Mouse (Mus musculus) retina, embryonic 14.5 days (tissue): Measurements from ENCODE around the gene Faim.

ENCODE experiments used
- DNase-seq: peaks from one replicate; pipeline ENCODE4 v3.0.0-alpha.2; 2015; ENCODE audit warnings: low spot score

The Faim gene

DNA sequence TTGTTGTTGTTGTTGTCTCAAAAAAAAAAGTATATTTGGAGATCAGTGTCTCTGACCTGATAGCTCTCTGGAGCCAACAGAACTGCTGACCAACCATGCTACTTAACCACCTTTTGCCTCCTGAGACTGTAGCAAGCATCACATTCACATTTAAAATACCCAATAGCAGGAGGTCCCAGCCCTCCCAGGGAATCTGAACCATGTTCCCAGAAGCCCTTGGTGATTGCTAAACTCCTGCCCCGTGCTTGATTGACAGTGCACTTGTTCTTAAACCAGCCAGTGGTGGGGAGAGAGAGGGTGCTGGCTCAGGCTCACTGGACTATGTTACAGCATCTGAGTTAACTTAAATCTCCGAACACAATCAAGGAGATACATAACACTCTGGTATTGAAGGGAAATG, 11.3 kb upstream of the Faim start:
- DNase-seq = no peak

DNA sequence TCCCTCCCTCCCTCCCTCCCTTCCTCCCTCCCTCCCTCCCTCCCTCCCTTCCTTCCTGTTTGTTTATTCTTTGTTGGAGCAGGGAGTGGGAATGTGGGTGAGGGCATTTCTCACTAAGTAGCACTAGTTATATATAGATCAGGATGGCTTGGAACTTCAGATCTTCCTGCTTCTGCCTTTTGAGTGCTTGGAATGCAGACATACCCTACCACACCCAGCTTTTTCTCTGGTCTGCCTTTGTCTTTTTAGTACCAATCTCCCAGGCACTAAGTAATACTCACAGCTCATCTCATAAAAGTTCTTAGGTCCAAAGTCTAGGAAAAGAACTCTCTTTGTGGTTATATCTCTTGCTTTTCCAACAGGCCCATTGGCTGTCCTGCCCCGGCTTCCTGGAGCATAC, 10.1 kb upstream of the Faim start:
- DNase-seq = no peak

DNA sequence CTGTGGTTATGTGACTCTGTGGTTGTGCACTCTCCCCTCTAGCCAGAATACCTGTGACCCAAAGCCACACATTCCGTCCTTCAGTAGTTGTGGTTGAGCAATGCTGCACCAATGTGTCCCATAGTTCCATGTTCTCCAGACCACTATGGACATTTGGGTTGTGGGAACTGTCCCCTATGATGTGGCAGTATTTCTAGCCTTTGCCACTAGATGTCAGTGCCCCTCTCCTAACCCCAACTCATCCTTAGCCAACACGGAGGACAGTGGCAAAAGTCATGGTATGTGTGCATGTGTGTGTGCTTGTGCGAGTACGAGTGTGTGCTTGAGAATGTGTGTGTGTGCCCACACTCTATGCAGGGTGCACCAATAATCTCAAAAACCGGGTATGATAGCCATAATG, 9.7 kb upstream of the Faim start:
- peak; percentile 59 for DNase-seq

DNA sequence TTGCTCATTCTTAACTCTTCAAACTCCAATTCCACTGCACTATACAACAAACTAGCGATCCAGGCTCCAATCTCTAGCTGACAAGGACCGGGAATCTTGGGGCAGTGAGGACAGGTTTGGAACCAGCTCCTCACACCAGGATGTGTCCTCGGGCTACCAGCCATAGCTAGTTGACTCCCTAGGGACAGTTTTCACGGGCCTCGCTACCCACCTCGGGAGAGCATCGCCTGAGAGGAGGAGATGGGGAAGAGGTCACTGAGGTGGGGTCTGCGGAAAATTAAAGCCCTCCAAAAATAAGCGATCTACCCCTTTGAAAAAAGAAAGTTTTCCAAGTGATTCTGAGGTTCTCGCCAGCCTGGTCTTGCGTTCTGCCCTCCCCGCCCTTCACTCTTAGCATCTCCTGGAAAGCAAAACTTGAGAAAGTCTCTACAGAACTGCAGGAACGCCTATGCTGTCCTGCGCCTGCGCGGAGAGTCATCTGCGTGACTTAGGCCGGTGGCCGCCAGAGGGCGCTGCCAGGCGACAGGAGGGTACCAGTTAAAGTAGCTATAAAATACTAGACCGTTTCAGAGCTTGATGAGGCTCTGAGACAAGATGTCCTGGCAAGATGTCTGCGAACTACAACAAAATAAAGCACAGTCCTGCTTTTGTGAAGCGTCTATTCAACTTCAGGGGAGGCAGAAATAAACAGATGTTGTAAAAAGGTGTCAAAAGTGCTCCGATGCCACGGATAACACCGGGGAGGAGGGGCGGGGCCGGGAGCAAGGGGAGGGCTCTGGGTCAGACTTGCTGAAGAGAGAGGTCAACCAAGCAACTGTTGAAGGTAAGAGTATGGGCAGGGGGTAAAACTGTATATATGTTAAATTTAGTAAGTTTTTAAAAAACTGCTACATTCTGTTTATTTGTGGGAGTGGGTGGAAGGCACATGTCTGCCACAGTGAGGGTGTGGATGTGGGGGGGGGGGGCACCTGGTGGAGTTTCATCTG, 6.4 kb upstream of the Faim start:
- peak; percentile 91 for DNase-seq

DNA sequence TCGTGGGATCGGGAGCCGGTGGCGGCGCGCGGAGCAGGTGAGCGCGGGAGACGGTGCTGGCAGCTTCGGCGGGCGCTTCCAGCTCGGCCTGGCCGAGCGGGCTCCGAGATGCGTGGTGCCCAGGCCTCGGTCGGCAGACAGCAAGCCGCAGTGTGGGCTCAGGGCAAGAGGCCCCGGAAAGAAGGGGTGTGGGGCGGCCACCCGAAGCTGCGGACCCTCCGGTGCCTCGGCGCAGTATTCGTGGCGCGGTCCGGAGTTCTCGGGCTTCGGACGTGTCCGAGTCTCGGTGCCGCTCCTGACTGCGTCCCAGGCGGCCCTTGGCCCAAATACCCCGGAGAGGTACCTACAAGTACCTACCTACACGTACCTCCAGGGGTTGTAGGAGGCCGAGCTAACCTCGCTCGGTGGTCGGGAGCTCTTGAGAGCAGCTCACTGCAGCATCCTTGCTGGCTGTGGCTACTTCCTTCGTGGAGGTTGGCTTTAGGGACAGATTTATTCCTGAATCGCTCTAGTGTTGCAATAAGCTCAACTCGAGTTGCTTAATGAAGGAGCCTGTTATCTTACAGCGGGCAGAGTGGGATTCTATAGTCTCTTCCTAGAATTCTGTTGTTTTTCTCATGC, 413 bp downstream of the Faim start:
- DNase-seq = peak; percentile 41

DNA sequence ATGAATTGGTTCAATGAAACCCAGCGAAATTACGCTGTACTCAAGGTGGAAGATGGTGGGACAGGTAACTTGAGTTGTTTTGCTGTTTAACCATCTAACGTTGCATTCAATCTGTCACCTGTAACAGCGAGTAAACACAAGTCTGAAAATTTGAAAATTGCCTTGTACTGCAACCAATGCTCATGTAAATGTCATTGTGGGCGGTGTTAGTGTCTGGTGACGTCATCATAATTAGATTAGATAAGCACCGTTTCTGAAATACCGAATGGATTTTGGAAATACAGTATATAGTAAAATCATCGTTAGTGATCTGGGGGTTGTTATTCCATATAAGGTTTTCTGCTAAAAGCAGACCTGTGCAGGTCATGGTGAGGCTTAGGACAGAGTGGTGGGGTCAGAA, 958 bp downstream of the Faim start:
- DNase-seq = no peak

DNA sequence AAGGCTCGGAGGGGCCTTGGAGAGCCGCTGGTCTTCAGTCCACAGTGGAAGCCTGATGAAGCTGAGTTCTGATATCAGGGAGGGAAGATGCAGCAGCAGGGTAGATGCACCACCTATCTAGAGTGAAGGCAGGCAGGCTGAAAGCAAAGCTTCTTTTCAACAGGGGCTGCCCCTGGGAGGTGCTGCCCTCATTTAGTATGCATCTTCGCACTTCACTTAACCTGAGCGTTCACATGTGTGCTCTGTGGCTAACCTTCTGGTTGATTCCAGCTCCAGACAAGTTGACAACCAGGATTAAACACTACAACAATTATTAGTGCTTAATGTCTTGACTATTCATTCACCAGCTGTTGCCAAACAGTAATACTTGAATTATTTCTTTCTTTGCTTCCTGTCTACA, 7.9 kb downstream of the Faim start:
- DNase-seq = no peak

DNA sequence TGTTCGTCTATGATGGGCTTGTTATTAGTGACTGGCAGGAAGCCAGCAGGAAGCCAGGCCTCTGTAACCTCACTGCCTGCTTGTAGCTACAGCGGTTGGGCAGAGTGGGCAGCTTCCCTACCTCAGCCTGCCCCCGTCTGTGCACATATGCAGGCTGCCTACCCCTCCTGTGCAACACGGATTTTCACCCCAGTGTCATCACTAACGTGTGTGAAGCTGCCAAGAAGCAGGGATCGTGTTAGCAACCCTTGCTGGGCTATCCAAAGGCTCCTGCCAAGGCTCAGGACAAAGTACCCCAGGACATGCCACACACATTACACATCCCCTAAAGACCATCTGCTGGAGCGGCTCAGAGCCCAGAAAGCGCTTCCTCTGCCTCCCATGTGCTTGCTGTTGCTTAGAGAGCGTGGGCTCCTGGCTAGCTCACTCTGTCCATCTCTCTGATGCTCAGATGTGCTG, 13.7 kb downstream of the Faim start:
- no peak for DNase-seq

DNA sequence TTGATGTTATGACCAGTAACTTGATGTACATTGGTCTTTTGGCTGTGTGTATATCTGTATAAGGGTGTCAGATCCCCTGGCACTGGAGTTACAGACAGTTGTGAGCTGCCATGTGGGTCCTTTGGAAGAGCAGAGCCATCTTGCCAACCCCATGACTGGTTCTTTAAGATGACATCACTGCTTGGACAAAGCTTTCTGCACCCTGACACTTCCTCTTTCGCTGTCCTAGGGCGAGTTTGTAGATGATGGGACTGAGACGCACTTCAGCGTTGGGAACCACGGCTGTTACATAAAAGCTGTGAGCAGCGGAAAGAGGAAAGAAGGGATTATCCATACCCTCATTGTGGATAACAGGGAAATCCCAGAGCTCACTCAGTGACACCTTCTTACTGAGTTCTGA, 15.2 kb downstream of the Faim start:
- DNase-seq = no peak

DNA sequence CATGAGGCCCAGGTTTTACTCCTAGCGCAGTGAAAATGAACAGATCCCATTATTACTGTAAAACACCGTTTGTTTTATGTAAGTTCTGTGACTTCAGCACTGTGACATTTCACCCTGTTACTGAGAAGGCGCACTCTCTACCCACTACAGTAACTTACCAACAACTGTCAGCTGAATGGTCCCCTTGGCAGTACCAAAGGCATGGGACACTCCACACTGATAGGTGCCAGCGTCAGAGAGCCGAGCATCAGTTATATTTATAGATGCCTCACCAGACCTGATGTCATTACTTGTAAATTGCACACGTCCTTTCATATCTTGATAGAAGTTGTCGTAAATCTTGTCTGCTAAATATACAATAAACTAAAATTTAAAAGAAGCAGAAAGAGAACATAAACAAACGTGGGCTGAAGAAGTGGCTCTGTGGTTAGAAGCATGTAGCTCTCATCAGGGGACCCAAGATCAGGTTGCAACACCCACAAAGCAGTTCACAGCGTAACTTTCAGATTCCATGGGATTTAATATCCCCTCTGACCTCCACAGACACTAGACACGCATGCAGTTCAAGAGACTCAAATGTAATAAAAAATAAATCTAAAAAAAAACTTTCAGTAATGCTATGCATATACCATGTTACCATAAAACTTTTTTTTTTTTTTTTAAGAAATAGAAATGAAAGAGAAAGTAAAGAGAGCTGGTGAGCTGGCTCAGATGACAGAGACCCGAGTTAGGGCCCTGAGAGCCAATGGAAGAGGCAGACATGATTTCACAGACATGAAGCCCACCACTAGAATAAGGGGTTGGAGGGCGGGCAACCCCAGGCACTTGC, 23.1 kb downstream of the Faim start:
- no peak for DNase-seq

DNA sequence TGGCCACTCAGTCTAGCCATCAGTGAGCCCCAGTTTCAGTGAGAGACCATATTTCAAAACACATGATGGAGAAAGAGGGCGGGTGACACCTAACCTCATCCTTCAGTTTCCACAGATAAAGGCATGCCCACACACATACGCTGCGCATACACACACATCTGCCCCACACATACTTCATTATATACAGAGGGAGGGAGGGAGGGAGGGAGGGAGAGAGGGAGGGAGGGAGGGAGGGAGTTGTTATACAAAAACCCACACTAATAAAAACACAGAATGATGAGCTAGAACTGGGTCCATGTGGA, 23.7 kb downstream of the Faim start:
- no peak for DNase-seq

DNA sequence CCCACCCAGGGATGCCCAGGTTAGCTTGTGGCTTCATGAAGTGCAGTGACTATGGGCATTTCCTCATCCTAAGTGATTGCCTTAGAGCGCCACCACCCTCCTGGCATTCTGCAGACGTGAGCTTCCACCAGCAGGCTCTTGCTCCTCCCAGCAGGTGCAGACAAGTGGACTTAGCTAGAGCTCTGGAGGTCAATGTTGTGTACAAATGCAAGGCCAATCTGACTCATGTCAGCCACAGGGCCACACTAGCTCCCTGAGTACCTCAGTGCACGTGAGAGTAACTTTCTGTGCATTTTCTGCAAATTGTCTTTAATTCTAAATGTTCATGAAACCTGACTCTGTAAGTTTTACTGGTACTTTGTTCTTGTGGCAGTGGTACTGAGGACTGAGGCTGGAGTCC, 30.1 kb downstream of the Faim start:
- no peak for DNase-seq

DNA sequence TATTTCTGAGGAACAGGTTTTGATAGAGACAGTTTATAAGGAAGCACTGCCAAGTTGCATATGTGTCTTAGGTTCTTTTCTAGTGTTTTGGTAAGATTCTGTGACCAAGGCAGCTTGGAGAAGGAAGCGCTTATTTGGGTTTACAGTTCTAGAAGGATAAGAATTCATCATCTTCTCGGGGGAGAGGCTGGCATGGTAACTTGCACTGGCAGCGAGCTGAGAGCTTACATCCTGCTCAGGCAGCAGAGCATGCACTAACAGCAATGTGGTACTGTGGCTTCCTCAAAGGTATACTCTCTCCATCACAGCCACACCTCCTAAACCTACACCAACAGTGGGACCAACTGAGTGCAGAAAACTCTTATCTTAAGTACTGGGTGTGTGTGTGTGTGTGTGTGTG, 30.6 kb downstream of the Faim start:
- DNase-seq = no peak

DNA sequence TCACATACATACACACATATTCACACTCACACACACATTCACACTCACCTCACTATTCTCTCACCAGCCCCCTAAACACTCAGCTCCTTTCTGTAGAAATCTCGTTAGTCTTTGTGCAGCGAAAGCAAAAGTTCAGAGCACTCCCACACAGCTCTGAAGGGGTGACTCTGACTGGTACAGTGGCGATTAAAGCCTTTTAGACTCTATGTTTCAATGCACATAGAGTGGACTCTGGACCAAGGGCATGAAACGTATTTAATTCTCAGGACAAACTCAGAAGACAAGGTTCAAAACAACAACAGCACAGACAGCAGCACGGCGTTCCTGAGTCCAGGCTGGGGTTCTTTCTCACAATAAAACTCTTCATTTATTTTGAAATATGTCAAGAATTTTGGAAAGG, 31.5 kb downstream of the Faim start:
- DNase-seq = no peak

DNA sequence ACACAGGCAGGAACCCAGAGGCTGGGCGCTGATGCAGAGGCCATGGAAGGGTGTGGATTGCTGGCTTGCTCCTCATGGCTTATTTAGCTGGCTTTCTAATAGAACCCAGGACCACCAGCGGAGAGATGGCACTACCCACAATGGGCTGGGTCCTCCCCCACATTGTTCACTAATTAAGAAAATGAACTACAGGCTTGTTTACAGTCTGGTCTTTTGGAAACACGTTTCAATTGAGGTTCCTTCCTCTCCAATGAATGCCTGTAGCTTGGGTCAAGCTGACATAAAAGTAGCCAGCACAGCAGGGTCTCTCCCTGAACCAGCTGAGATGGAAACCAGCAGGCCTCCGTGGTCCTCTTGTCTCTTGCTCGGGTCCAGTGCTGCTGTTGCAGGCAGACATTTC, 35.0 kb downstream of the Faim start:
- DNase-seq = peak; percentile 75

DNA sequence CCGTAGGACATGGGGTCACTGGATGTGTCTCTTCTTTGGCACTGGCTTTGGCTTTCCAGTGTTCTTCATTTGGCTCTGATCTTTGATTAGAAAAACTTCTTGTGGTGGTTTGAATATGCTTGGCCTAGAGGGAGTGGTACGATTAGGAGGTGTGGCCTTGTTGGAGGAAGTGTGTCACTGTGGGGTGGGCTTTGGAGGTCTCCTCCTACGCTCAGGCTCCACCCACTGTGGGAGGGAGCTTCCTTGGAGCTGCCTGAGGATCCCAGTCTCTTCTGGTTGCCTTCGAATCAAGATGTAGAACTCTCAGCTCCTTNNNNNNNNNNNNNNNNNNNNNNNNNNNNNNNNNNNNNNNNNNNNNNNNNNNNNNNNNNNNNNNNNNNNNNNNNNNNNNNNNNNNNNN, 35.6 kb downstream of the Faim start:
- DNase-seq = peak; percentile 35

DNA sequence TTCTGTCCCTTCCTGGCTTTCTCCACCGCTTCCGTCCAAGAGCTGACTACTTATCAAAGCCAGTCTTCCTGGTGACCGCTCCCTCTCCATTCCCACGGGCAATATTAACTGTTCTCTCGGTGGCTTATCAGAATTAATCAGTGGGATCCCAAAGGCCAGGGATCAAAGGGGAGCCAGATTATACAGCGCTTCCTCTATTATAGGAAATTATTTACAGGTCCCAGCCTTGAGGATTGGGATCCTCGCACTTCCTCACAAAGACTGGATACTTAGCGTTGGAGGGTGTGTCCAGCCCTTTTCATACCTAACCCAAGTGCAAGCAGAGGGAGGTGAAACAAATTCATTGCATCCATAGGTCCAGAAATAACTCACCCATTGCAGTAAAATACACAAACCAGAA, 45.9 kb downstream of the Faim start:
- DNase-seq = no peak

DNA sequence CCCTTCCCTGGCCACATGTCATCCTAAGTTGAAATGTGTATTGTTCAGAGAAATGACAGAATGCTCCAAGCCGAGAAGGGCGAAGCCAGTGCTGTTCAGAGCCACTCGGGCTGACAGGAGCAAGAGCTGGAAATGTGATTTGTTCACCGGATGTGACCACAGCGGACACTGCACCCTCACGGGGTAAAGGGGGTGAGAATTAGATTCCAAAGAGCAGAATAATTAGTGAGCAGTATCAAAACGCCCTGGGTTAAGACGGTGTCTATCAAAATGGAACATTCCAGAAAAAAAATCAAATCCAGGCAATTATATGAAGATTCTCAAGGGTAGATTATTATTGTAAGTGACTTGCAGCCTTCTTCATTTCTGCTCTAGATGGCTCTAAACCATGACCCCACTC, 47.9 kb downstream of the Faim start:
- no peak for DNase-seq

DNA sequence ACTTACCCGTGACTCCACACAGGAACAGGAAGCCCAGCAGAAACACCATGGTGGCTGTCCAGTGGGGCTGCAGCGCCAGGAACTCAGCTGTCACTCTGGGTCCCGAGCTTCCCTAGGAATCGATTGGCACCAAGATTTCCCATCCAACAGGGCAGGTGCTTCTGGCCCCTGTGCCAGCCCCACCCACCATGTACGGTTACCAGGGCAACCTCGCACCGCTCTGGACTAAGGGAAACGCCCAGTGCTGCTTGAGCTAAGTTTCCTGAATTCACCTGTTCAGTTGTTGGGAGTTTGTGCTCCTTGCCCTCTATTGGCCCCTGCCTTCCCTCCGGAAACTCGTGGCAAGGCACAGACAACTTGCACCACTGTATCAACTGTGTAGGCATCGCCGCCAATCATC, 49.4 kb downstream of the Faim start, which contains the start of gene Gm1123:
Gene Gm1123, minus strand, starts transcription at position 141 of the 400 bp plus-strand sequence.
- DNase-seq = no peak

DNA sequence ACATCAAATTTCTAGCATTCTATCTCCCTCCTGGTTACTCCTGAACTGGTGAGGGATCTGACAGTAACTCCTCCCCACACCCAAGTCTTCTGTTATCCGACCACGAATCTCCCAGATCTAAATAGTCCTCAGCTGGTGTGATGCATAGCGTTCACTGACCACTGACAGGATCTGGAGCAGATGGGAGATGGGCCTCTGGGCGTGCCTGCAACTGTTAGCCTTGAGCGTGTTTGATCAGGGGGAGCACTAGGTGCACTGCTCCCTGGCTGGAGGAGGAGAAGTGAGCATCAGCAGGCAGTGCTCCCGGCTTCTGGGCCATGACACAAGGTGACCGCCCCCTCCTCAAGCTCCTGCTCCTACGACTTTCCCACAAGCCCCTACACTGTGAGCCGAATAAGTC, 55.8 kb downstream of the Faim start:
- DNase-seq = no peak

DNA sequence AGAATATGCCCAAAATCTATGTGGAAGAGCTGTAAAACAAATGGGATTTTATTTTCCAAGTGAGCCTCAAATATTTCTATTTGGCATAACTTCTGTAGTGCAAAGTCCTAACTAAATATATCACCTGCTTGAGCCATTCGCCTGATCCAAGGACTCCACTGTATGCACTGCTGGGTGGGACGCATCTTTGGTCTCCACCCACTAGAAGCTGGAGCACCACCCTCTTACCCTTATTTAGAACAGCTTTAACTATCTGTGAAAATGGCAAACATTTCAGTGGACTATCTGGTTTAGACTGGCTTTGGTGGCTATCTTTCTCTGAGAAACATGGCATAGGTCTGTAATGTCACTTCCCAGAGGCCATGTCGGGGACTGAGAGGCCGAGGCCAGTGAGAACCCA, 56.5 kb downstream of the Faim start:
- no peak for DNase-seq

DNA sequence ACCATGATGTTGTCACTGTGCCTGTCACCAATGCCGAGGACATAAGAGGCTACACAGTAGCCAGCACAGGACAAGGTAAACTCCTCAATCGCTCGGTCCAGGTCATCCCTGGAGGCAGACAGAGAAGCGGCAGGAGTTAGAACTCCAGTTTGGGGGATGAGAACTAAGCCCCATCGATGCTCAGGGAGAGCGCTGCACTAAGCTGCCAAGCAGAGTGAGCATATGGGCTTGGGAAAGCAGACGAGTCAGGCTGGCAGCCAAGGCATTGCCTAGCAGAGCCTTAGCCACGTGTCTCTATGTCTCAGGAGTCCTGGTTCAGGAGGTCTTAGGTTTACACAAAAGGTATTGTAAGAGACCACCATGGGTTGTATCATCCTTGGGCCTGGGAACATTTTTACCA, 58.6 kb downstream of the Faim start:
- DNase-seq = no peak

DNA sequence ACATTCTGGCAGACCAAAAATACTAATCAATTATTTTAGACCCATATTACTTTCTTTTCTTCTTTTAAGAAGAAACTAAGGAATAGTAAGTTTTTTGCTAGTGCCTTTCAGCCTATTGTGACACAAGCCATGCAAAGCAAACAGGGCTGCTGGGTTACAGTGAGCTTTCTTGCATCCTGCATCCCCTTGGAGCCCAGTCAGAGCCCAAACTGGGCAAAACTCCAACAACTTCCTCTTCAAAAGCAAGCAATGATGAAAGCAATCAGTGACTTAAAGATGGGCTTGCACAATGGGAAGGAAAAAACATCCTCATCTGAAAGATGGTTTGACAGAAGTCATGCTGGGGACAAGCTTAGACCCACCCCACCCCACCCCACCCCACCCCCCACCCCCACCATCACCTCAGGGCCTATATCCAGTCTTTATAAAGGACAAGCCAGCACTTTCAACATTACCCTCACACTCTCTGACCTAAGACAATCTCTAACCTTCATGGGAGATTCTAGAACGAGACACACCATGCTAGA, 62.6 kb downstream of the Faim start:
- no peak for DNase-seq
